Mouse (Mus musculus) midbrain, embryonic 10.5 days (tissue): ENCODE measurements around the gene Hist2h2aa1. TPM values are rescaled to one million over a fixed set of nuclear protein-coding genes. Genes with fewer than 3 reads are reported as not detected.
"Not testable (repeated sequence)": the region's sequence is repeated elsewhere in the genome, so short reads cannot be mapped to it uniquely, and the experiment has no call there.

Experiments used
- DNase-seq: peaks from one replicate; pipeline ENCODE4 v3.0.0-alpha.2; 2017; ENCODE audit warnings: low spot score
- H3K27ac ChIP-seq: fragments of 300-500 bp; sonication (generic); replicated peaks from 2 replicates; pipeline ENCODE4 v1.5.1; 2016; ENCODE audit warnings: mild to moderate bottlenecking
- H3K27me3 ChIP-seq: fragments of 300-500 bp; sonication (generic); 2 replicates; pipeline ENCODE4 v1.6.1; 2016; ENCODE audit warnings: low read depth, mild to moderate bottlenecking; ENCODE audit not compliant: poor library complexity, severe bottlenecking
- H3K36me3 ChIP-seq: fragments of 300-500 bp; sonication (generic); 2 replicates; pipeline ENCODE4 v1.6.1; 2016; ENCODE audit warnings: mild to moderate bottlenecking, moderate library complexity
- H3K4me1 ChIP-seq: fragments of 300-500 bp; sonication (generic); 2 replicates; pipeline ENCODE4 v1.6.1; 2016
- H3K4me3 ChIP-seq: fragments of 300-500 bp; sonication (generic); 2 replicates; pipeline ENCODE4 v1.5.1; 2016; ENCODE audit warnings: mild to moderate bottlenecking, moderate library complexity
- H3K9me3 ChIP-seq: fragments of 300-500 bp; sonication (generic); replicated peaks from 2 replicates; pipeline ENCODE4 v1.6.1; 2016; ENCODE audit warnings: mild to moderate bottlenecking
- WGBS: fragments of 180-500 bp; shearing (Covaris S2); methylation state at CpG from one replicate; pipeline ENCODE4 v1.1.7; 2016; 5-methylcytosine and 5-hydroxymethylcytosine counted together
- polyA plus RNA-seq: library from polyadenylated mRNA; unstranded; fragments of >200 nt; fragmentation: Nextera tagmentation; extraction: Ambion mirVana; gene quantifications from 2 replicates; pipeline ENCODE4 v1.2.1, GENCODE M21; 2016

Hist2h2aa1 gene
- polyA plus RNA-seq, 1 experiment from 2014 or later: 13.7 TPM

GRCm38 (mm10) chr3:96220131-96220764 is 25.0 kb upstream of the Hist2h2aa1 start:
- peak overlapping the region; percentile 97 for H3K27ac ChIP-seq
- H3K36me3 ChIP-seq, H3K9me3 ChIP-seq, H3K27me3 ChIP-seq: not testable (repeated sequence)
- WGBS: under 1% methylated on average over 32 of the region's 47 CpGs
- DNase-seq: peak; percentile 60
- peaks cover 62% of the 10 kb centered on the region for H3K4me1 ChIP-seq
- H3K4me3 ChIP-seq: peak overlapping the region; percentile 64

GRCm38 (mm10) chr3:96220765-96221639 is 24.3 kb upstream of the Hist2h2aa1 start, which contains the start of the genes Hist2h2ac and Hist2h2be:
Gene Hist2h2ac, minus strand, starts transcription at chr3:96220880.
Gene Hist2h2be, plus strand, starts transcription at chr3:96221119.
- Histone ChIP-seq H3K9me3 (no peaks in the 10 kb centered on the region), H3K36me3 (no peaks in the 10 kb centered on the region), H3K27me3 (no peaks in the 10 kb centered on the region), H3K4me1 (peaks cover 65% of the 10 kb centered on the region), H3K4me3 (peak within 1 kb of the TSS; percentile 64), H3K27ac (peak within 1 kb of the TSS; percentile 97)
- under 1% methylated on average over 43 of the region's 43 CpGs for WGBS
- DNase-seq: peak; percentile 83

GRCm38 (mm10) chr3:96221640-96222038 is 23.7 kb upstream of the Hist2h2aa1 start:
- Histone ChIP-seq H3K27ac (peak overlapping the region; percentile 97), H3K36me3 (no peaks in the 10 kb centered on the region), H3K4me3 (peak overlapping the region; percentile 64), H3K4me1 (peaks cover 67% of the 10 kb centered on the region), H3K27me3 (no peaks in the 10 kb centered on the region), H3K9me3 (no peaks in the 10 kb centered on the region)
- WGBS: 16% methylated on average over 9 of the region's 9 CpGs
- peak; percentile 26 for DNase-seq

GRCm38 (mm10) chr3:96222774-96223173 is 22.5 kb upstream of the Hist2h2aa1 start:
- Histone ChIP-seq H3K36me3 (no peaks in the 10 kb centered on the region), H3K4me3 (peak overlapping the region; percentile 64), H3K27ac (peak overlapping the region; percentile 97; the same call in 1 of the 2 replicates), H3K27me3 (no peaks in the 10 kb centered on the region), H3K9me3 (no peaks in the 10 kb centered on the region), H3K4me1 (peaks cover 75% of the 10 kb centered on the region)
- DNase-seq: no peak
- 95% methylated on average over 4 of the region's 4 CpGs for WGBS

GRCm38 (mm10) chr3:96225421-96225820 is 19.9 kb upstream of the Hist2h2aa1 start:
- 14% methylated on average over 2 of the region's 2 CpGs for WGBS
- Histone ChIP-seq H3K4me3 (no peak overlapping the region), H3K36me3 (no peaks in the 10 kb centered on the region), H3K27me3 (no peaks in the 10 kb centered on the region), H3K27ac (peak overlapping the region; percentile 30; the same call in 1 of the 2 replicates), H3K9me3 (no peaks in the 10 kb centered on the region), H3K4me1 (peaks cover 61% of the 10 kb centered on the region)
- DNase-seq: no peak

- no peaks in the 10 kb centered on the region for H3K36me3 ChIP-seq
- no peak overlapping the region for H3K4me3 ChIP-seq
- WGBS: 77% methylated on average over 8 of the region's 8 CpGs
- peak overlapping the region; percentile 23; the same call in 1 of the 2 replicates for H3K27ac ChIP-seq
- DNase-seq: no peak
- H3K27me3 ChIP-seq: no peaks in the 10 kb centered on the region
- H3K9me3 ChIP-seq: no peaks in the 10 kb centered on the region
- peaks cover 51% of the 10 kb centered on the region for H3K4me1 ChIP-seq
These were observed 18.3 kb upstream of the Hist2h2aa1 start for GRCm38 (mm10) chr3:96226695-96227648.

GRCm38 (mm10) chr3:96228828-96229227 is 16.5 kb upstream of the Hist2h2aa1 start:
- no peak for DNase-seq

GRCm38 (mm10) chr3:96230404-96230803 is 14.9 kb upstream of the Hist2h2aa1 start:
- 90% methylated on average over 2 of the region's 2 CpGs for WGBS

More at GRCm38 (mm10) chr3:96228828-96229227, 16.5 kb upstream of the Hist2h2aa1 start:
- Histone ChIP-seq H3K27ac (no peak overlapping the region), H3K27me3 (no peaks in the 10 kb centered on the region), H3K4me3 (no peak overlapping the region), H3K9me3 (no peaks in the 10 kb centered on the region), H3K36me3 (no peaks in the 10 kb centered on the region), H3K4me1 (peaks cover 35% of the 10 kb centered on the region)
- WGBS: 77% methylated on average over 2 of the region's 2 CpGs

GRCm38 (mm10) chr3:96230910-96231757 is 14.2 kb upstream of the Hist2h2aa1 start:
- H3K9me3 ChIP-seq: no peaks in the 10 kb centered on the region
- WGBS: 84% methylated on average over 4 of the region's 4 CpGs

More at GRCm38 (mm10) chr3:96230404-96230803, 14.9 kb upstream of the Hist2h2aa1 start:
- no peaks in the 10 kb centered on the region for H3K27me3 ChIP-seq
- no peak for DNase-seq
- H3K9me3 ChIP-seq: no peaks in the 10 kb centered on the region
- no peak overlapping the region for H3K27ac ChIP-seq
- no peak overlapping the region for H3K4me3 ChIP-seq
- no peaks in the 10 kb centered on the region for H3K36me3 ChIP-seq
- peaks cover 19% of the 10 kb centered on the region for H3K4me1 ChIP-seq

GRCm38 (mm10) chr3:96231758-96232120 is 13.6 kb upstream of the Hist2h2aa1 start:
- no peak for DNase-seq
- H3K27me3 ChIP-seq: no peaks in the 10 kb centered on the region
- H3K4me3 ChIP-seq: no peak overlapping the region
- 71% methylated on average over 2 of the region's 2 CpGs for WGBS
- no peaks in the 10 kb centered on the region for H3K36me3 ChIP-seq
- H3K27ac ChIP-seq: no peak overlapping the region
- peaks cover 7% of the 10 kb centered on the region for H3K4me1 ChIP-seq
- no peaks in the 10 kb centered on the region for H3K9me3 ChIP-seq

More at GRCm38 (mm10) chr3:96230910-96231757, 14.2 kb upstream of the Hist2h2aa1 start:
- DNase-seq: no peak
- Histone ChIP-seq H3K4me1 (peaks cover 12% of the 10 kb centered on the region), H3K4me3 (no peak overlapping the region), H3K27me3 (no peaks in the 10 kb centered on the region), H3K36me3 (no peaks in the 10 kb centered on the region), H3K27ac (no peak overlapping the region)

GRCm38 (mm10) chr3:96234914-96235313 is 10.4 kb upstream of the Hist2h2aa1 start:
- H3K4me3 ChIP-seq: no peak overlapping the region
- H3K9me3 ChIP-seq: no peaks in the 10 kb centered on the region
- H3K27me3 ChIP-seq: no peaks in the 10 kb centered on the region
- no peak for DNase-seq
- H3K27ac ChIP-seq: no peak overlapping the region
- WGBS: 88% methylated on average over 2 of the region's 2 CpGs
- H3K4me1 ChIP-seq: peaks cover 15% of the 10 kb centered on the region
- no peaks in the 10 kb centered on the region for H3K36me3 ChIP-seq
